Comparison of ENCODE assay signal across 18 mouse cellular contexts in genomic region chr4:58888568-58888967, GRCm38 (mm10). TPM values are rescaled to one million over a fixed set of nuclear protein-coding genes. Genes with fewer than 3 reads are reported as not detected.
"Had no signal": no experiment of that assay in that cellular context is flagged by ENCODE, and none has a peak within 500 bp of the region (broad histone marks: within the 10 kb centered on the region; RNA-seq: fewer than 3 reads in every experiment).

No protein-coding gene starts in this region.

- H3K4me1 ChIP-seq: midbrain, embryonic 13.5 days; midbrain, embryonic 15.5 days; neural tube, embryonic 12.5 days had no signal

- H3K9me3 ChIP-seq: lung, embryonic 15.5 days; megakaryocyte, embryonic 14.5 days; midbrain, embryonic 13.5 days; midbrain, embryonic 15.5 days; neural tube, embryonic 12.5 days had no signal

- H3K36me3 ChIP-seq: lung, embryonic 15.5 days; midbrain, embryonic 13.5 days; midbrain, embryonic 15.5 days; neural tube, embryonic 12.5 days had no signal

- H3K27me3 ChIP-seq: lung, embryonic 15.5 days; megakaryocyte, embryonic 14.5 days; midbrain, embryonic 13.5 days; midbrain, embryonic 15.5 days; neural tube, embryonic 12.5 days had no signal

- H3K4me3 ChIP-seq: lung, embryonic 15.5 days; megakaryocyte, embryonic 14.5 days; midbrain, embryonic 13.5 days; midbrain, embryonic 15.5 days; neural tube, embryonic 12.5 days had no signal

- DNase-seq: lung, adult 2 months; lung, postnatal 14 days; lung, postnatal 36 days; right cerebral cortex, postnatal 14 days; spleen, adult 18-20 months; thymus, adult 18-20 months; thymus, postnatal 14 days; thymus, postnatal 36 days had no signal

- H3K27ac ChIP-seq: lung, embryonic 15.5 days; macrophage; midbrain, embryonic 13.5 days; midbrain, embryonic 15.5 days; neural tube, embryonic 12.5 days had no signal

- H3K4me2 ChIP-seq: lung, embryonic 15.5 days; midbrain, embryonic 11.5 days; midbrain, embryonic 13.5 days; midbrain, embryonic 15.5 days; neural tube, embryonic 12.5 days had no signal

- H3K9ac ChIP-seq: lung, embryonic 15.5 days; midbrain, embryonic 13.5 days; midbrain, embryonic 15.5 days; neural tube, embryonic 12.5 days had no signal

- ATAC-seq: lung, postnatal 0 days; midbrain, embryonic 13.5 days; midbrain, embryonic 15.5 days had no signal

RNA-seq across cellular contexts. Expression of gene Zkscan16, which starts 54.9 kb away (rescaled TPM):
- total RNA-seq: megakaryocyte progenitor cell, adult 5-6 weeks; monocyte, adult 5-6 weeks had no signal
- polyA plus RNA-seq: lung, adult 2 months; lung, postnatal 0 days; macrophage had no signal
